Mouse (Mus musculus): ENCODE data around the gene Larp4b.

GRCm38 (mm10) chr13:9100517-9100916 lies 6.8 kb downstream of the Larp4b start:
- TF ChIP-seq GATA1 (IDR thresholded peaks at IDR 0.05; ENCODE audit: low read length) (no peak), TAL1 (IDR thresholded peaks at IDR 0.05; ENCODE audit: low read length) (no peak)

Data from erythroblast, embryonic 14.5 days (primary cell).